10 mouse cellular contexts compared by ENCODE assay signal in genomic region chr15:85684164-85684708, GRCm38 (mm10). TPM values are rescaled to one million over a fixed set of nuclear protein-coding genes. Genes with fewer than 3 reads are reported as not detected.
DNase-seq lines count a peak whose midpoint lies in the region; ATAC-seq and TF ChIP-seq lines count a peak whose summit lies in the region.
"Had no signal": no experiment of that assay in that cellular context is flagged by ENCODE, and none has a peak within 500 bp of the region (broad histone marks: within the 10 kb centered on the region; RNA-seq: fewer than 3 reads in every experiment).

No protein-coding gene starts in this region.

- peak overlapping the region; percentile 18; the same call in 1 of the 2 replicates for H3K4me3 ChIP-seq in kidney, adult 2 months (ENCODE audit: insufficient read depth, low read depth, low read length)
- H3K4me3 ChIP-seq in kidney, embryonic 16.5 days (ENCODE audit: low read length), result no peak overlapping the region
- H3K4me3 ChIP-seq in heart, postnatal 0 days (ENCODE audit: low read depth, low read length), result no peak overlapping the region
- no peak overlapping the region for H3K4me3 ChIP-seq in neural tube, embryonic 14.5 days (ENCODE audit: low read depth, low read length)
- H3K4me3 ChIP-seq in forebrain, embryonic 12.5 days (replicated peaks), result no peak overlapping the region

- ATAC-seq in kidney, embryonic 16.5 days (ENCODE audit: low FRiP score, low TSS enrichment), result no peak
- ATAC-seq in heart, postnatal 0 days (ENCODE audit: insufficient read depth, low read depth), result no peak
- ATAC-seq in neural tube, embryonic 14.5 days (ENCODE audit: low read depth), result no peak
- ATAC-seq in forebrain, embryonic 12.5 days (ENCODE audit: low FRiP score), result no peak
- ATAC-seq: intestine, embryonic 16.5 days had no signal

- no peak overlapping the region for H3K4me2 ChIP-seq in kidney, embryonic 16.5 days (replicated peaks; ENCODE audit: low read depth, low read length)
- no peak overlapping the region for H3K4me2 ChIP-seq in heart, postnatal 0 days (ENCODE audit: low read depth, low read length)
- H3K4me2 ChIP-seq in neural tube, embryonic 14.5 days (ENCODE audit: low read depth, low read length), result peak overlapping the region; percentile 12; the same call in 1 of the 2 replicates
- H3K4me2 ChIP-seq in forebrain, embryonic 12.5 days, result no peak overlapping the region

- no peaks in the 10 kb centered on the region for H3K9me3 ChIP-seq in kidney, embryonic 16.5 days (ENCODE audit: low read length)
- no peaks in the 10 kb centered on the region for H3K9me3 ChIP-seq in heart, postnatal 0 days (replicated peaks; ENCODE audit: control insufficient read depth, low read length)
- H3K9me3 ChIP-seq in neural tube, embryonic 14.5 days (ENCODE audit: control insufficient read depth, low read length), result no peaks in the 10 kb centered on the region
- H3K9me3 ChIP-seq in forebrain, embryonic 12.5 days, result no peaks in the 10 kb centered on the region

- H3K9ac ChIP-seq in kidney, embryonic 16.5 days (replicated peaks; ENCODE audit: low read length), result no peak overlapping the region
- H3K9ac ChIP-seq in heart, postnatal 0 days (replicated peaks; ENCODE audit: low read depth, low read length), result no peak overlapping the region
- 0 out of 2 replicates have a peak overlapping the region, but pooled peaks have one; percentile 7 for H3K9ac ChIP-seq in neural tube, embryonic 14.5 days (replicated peaks; ENCODE audit: low read depth, low read length)
- no peak overlapping the region for H3K9ac ChIP-seq in forebrain, embryonic 12.5 days
- H3K9ac ChIP-seq: liver, embryonic 14.5 days had no signal

- peak; percentile 62 to 65 for DNase-seq in cerebellum, postnatal 14 days
- no peak for DNase-seq in cerebellum, adult 18-20 months
- DNase-seq in kidney, adult 2 months, result peak; percentile 84
- DNase-seq in heart, postnatal 0 days (ENCODE audit: low spot score), result no peak
- DNase-seq in spleen, adult 12 weeks (ENCODE audit: low spot score), result no peak

- H3K4me1 ChIP-seq in kidney, adult 2 months (ENCODE audit: control insufficient read depth, insufficient read depth, low read length), result peaks cover 67% of the 10 kb centered on the region
- H3K4me1 ChIP-seq in kidney, embryonic 16.5 days (ENCODE audit: insufficient read depth, low read length), result peaks cover 32% of the 10 kb centered on the region
- H3K4me1 ChIP-seq in heart, postnatal 0 days (ENCODE audit: control insufficient read depth, insufficient read depth), result peaks cover 22% of the 10 kb centered on the region
- H3K4me1 ChIP-seq in neural tube, embryonic 14.5 days (ENCODE audit: control insufficient read depth, insufficient read depth, low read length), result peaks cover 63% of the 10 kb centered on the region
- peaks cover 28% of the 10 kb centered on the region for H3K4me1 ChIP-seq in forebrain, embryonic 12.5 days

- peaks cover 11% of the 10 kb centered on the region; the same call in 1 of the 2 replicates for H3K36me3 ChIP-seq in kidney, adult 2 months (ENCODE audit: control insufficient read depth, insufficient read depth, low read length)
- H3K36me3 ChIP-seq in kidney, embryonic 16.5 days (ENCODE audit: insufficient read depth, low read length), result peaks cover 34% of the 10 kb centered on the region
- H3K36me3 ChIP-seq in heart, postnatal 0 days (replicated peaks; ENCODE audit: control insufficient read depth, insufficient read depth, low read length), result peaks cover 56% of the 10 kb centered on the region
- peaks cover 30% of the 10 kb centered on the region for H3K36me3 ChIP-seq in neural tube, embryonic 14.5 days (ENCODE audit: control insufficient read depth, insufficient read depth, low read length)
- peaks cover 25% of the 10 kb centered on the region for H3K36me3 ChIP-seq in forebrain, embryonic 12.5 days (replicated peaks)

- H3K27ac ChIP-seq in kidney, adult 2 months (ENCODE audit: insufficient read depth, low read depth, low read length), result peak overlapping the region; percentile 80
- H3K27ac ChIP-seq in kidney, embryonic 16.5 days (ENCODE audit: low read length), result no peak overlapping the region
- H3K27ac ChIP-seq in heart, postnatal 0 days (ENCODE audit: low read depth), result peak overlapping the region; percentile 20; the same call in 1 of the 2 replicates
- H3K27ac ChIP-seq in neural tube, embryonic 14.5 days (ENCODE audit: low read depth, low read length), result peak overlapping the region; percentile 52
- H3K27ac ChIP-seq in forebrain, embryonic 12.5 days, result no peak overlapping the region
- H3K27ac ChIP-seq: liver, embryonic 14.5 days had no signal

- no peak for TF ChIP-seq EP300 in heart, postnatal 0 days (IDR thresholded peaks at IDR 0.05; ENCODE audit: low read depth)

- 47% methylated on average over 14 of the region's 14 CpGs for WGBS in kidney, adult 2 months
- WGBS in kidney, embryonic 16.5 days, result 80% methylated on average over 14 of the region's 14 CpGs
- WGBS in heart, postnatal 0 days, result 78% methylated on average over 14 of the region's 14 CpGs
- WGBS in neural tube, embryonic 14.5 days, result 86% methylated on average over 14 of the region's 14 CpGs
- WGBS in forebrain, embryonic 12.5 days, result 91% methylated on average over 14 of the region's 14 CpGs

- no peaks in the 10 kb centered on the region for H3K27me3 ChIP-seq in kidney, adult 2 months (replicated peaks; ENCODE audit: control insufficient read depth, insufficient read depth, low read length)
- no peaks in the 10 kb centered on the region for H3K27me3 ChIP-seq in kidney, embryonic 16.5 days (ENCODE audit: insufficient read depth, low read length)
- H3K27me3 ChIP-seq in heart, postnatal 0 days (ENCODE audit: control insufficient read depth, insufficient read depth, low read length), result no peaks in the 10 kb centered on the region
- H3K27me3 ChIP-seq in neural tube, embryonic 14.5 days (ENCODE audit: control insufficient read depth, insufficient read depth, low read length), result no peaks in the 10 kb centered on the region
- peaks cover 7% of the 10 kb centered on the region for H3K27me3 ChIP-seq in forebrain, embryonic 12.5 days

- no peak for TF ChIP-seq POLR2A in kidney, adult 2 months (IDR thresholded peaks at IDR 0.05; ENCODE audit: low read depth, low read length)

- no peak for TF ChIP-seq CTCF in kidney, adult 2 months (conservative IDR thresholded peaks at IDR 0.05; ENCODE audit: insufficient read depth, insufficient read length, low read depth, low read length)
- no peak for TF ChIP-seq CTCF in heart, postnatal 0 days (IDR thresholded peaks at IDR 0.05; ENCODE audit: low read depth)

RNA-seq across cellular contexts. Expression of gene Ppara, which starts 50.5 kb away (rescaled TPM):
- polyA plus RNA-seq in kidney, adult 2 months (2012; rRNA removed), result 31.3 and 32.5 TPM in 2 replicates
- polyA plus RNA-seq in kidney, embryonic 16.5 days (2015; fragmentation: Nextera tagmentation; extraction: Ambion mirVana), result 5.1 and 5.9 TPM in 2 replicates
- total RNA-seq in heart, postnatal 0 days (2014; rRNA removed; ENCODE audit: low replicate concordance), result 11.6 and 18.5 TPM in 2 replicates
- 31.4 and 33.4 TPM in 2 replicates for polyA plus RNA-seq in heart, postnatal 0 days (2015; fragmentation: Nextera tagmentation; extraction: Ambion mirVana)
- polyA plus RNA-seq in neural tube, embryonic 14.5 days (2014; fragmentation: Nextera tagmentation; extraction: Ambion mirVana), result 0.75 and 1.3 TPM in 2 replicates
- polyA plus RNA-seq in forebrain, embryonic 12.5 days (2016; fragmentation: Nextera tagmentation; extraction: Ambion mirVana), result 0.53 and 0.74 TPM in 2 replicates

Comparison
In these comparisons a context has a peak if more than half of its experiments do, and no peak if none do; other contexts are left out.
1. DNase-seq: peak in cerebellum, postnatal 14 days (2 of 2) and kidney, adult 2 months (single experiment); none in cerebellum, adult 18-20 months (0 of 2), heart, postnatal 0 days (single experiment) and spleen, adult 12 weeks (single experiment).
2. H3K27ac ChIP-seq: peak in kidney, adult 2 months (single experiment), heart, postnatal 0 days (single experiment) and neural tube, embryonic 14.5 days (single experiment); none in kidney, embryonic 16.5 days (single experiment) and forebrain, embryonic 12.5 days (single experiment).